Mouse (Mus musculus) embryonic facial prominence, embryonic 14.5 days (tissue): Measurements from ENCODE around the gene Xylt1. TPM values are rescaled to one million over a fixed set of nuclear protein-coding genes. Genes with fewer than 3 reads are reported as not detected.

Source experiments
- ATAC-seq: fragments of 200-750 bp; cut with Nextera tagmentation; 2 replicates; pipeline ENCODE4 v1.8.0; 2017; ENCODE audit warnings: low read depth, moderate number of reproducible peaks, moderate TSS enrichment
- DNase-seq: peaks from one replicate; pipeline ENCODE4 v3.0.0-alpha.2; 2015; ENCODE audit warnings: low spot score
- H3K27ac ChIP-seq: fragments of 300-500 bp; sonication (generic); replicated peaks from 2 replicates; pipeline ENCODE4 v1.5.1; 2014; ENCODE audit warnings: low read depth, mild to moderate bottlenecking, low read length, moderate library complexity
- H3K27me3 ChIP-seq: fragments of 300-500 bp; sonication (generic); replicated peaks from 2 replicates; pipeline ENCODE4 v1.6.1; 2014; ENCODE audit warnings: low read length; ENCODE audit not compliant: control insufficient read depth, insufficient read depth
- H3K36me3 ChIP-seq: fragments of 300-500 bp; sonication (generic); 2 replicates; pipeline ENCODE4 v1.6.1; 2014; ENCODE audit warnings: low read length, mixed read lengths; ENCODE audit not compliant: control insufficient read depth, insufficient read depth
- H3K4me1 ChIP-seq: fragments of 300-500 bp; sonication (generic); 2 replicates; pipeline ENCODE4 v1.6.1; 2014; ENCODE audit warnings: antibody characterized with exemption, low read length; ENCODE audit not compliant: control insufficient read depth, insufficient read depth
- H3K4me2 ChIP-seq: fragments of 300-500 bp; sonication (generic); 2 replicates; pipeline ENCODE4 v1.6.1; 2014; ENCODE audit warnings: low read depth, mild to moderate bottlenecking, low read length, moderate library complexity, mixed read lengths
- H3K4me3 ChIP-seq: fragments of 300-500 bp; sonication (generic); 2 replicates; pipeline ENCODE4 v1.5.1; 2014; ENCODE audit warnings: low read depth, mild to moderate bottlenecking, low read length
- H3K9ac ChIP-seq: fragments of 300-500 bp; sonication (generic); 2 replicates; pipeline ENCODE4 v1.6.1; 2014; ENCODE audit warnings: low read depth, mild to moderate bottlenecking, low read length, moderate library complexity, mixed read lengths
- H3K9me3 ChIP-seq: fragments of 300-500 bp; sonication (generic); 2 replicates; pipeline ENCODE4 v1.6.1; 2016; ENCODE audit warnings: low read length; ENCODE audit not compliant: control insufficient read depth
- WGBS: fragments of 180-500 bp; shearing (Covaris S2); extraction: QIAGEN DNeasy Blood & Tissue Kit; methylation state at CpG from one replicate; pipeline ENCODE4 v1.1.7; 2014; 5-methylcytosine and 5-hydroxymethylcytosine counted together
- polyA plus RNA-seq: library from polyadenylated mRNA; unstranded; fragments of >200 nt; fragmentation: Nextera tagmentation; extraction: Ambion mirVana; gene quantifications from 2 replicates; pipeline ENCODE4 v1.2.1, GENCODE M21; 2014

Xylt1 gene
- polyA plus RNA-seq, 1 experiment from 2014 or later: 3.0 TPM

- no peak overlapping the region for H3K9ac ChIP-seq
- WGBS: 55% methylated on average over 2 of the region's 2 CpGs
- H3K27me3 ChIP-seq: no peaks in the 10 kb centered on the region
- H3K4me2 ChIP-seq: no peak overlapping the region
- no peaks in the 10 kb centered on the region for H3K36me3 ChIP-seq
- no peak overlapping the region for H3K27ac ChIP-seq
- H3K4me3 ChIP-seq: no peak overlapping the region
- H3K9me3 ChIP-seq: no peaks in the 10 kb centered on the region
- DNase-seq (peak; percentile 25), ATAC-seq (no peak)
- H3K4me1 ChIP-seq: no peaks in the 10 kb centered on the region
Observed at GRCm38 (mm10) chr7:117452269-117452668, 71.5 kb downstream of the Xylt1 start.

- Histone ChIP-seq H3K9me3 (no peaks in the 10 kb centered on the region), H3K4me2 (no peak overlapping the region), H3K9ac (no peak overlapping the region), H3K36me3 (no peaks in the 10 kb centered on the region), H3K4me3 (no peak overlapping the region), H3K4me1 (no peaks in the 10 kb centered on the region), H3K27me3 (no peaks in the 10 kb centered on the region), H3K27ac (no peak overlapping the region)
- DNase-seq (no peak), ATAC-seq (no peak)
- 84% methylated on average over 11 of the region's 11 CpGs for WGBS
Observed at GRCm38 (mm10) chr7:117454789-117455548, 74.2 kb downstream of the Xylt1 start.

- no peaks in the 10 kb centered on the region for H3K36me3 ChIP-seq
- H3K27ac ChIP-seq: peak overlapping the region; percentile 42; the same call in 1 of the 2 replicates
- no peaks in the 10 kb centered on the region for H3K27me3 ChIP-seq
- ATAC-seq (peak; percentile 60), DNase-seq (peak; percentile 61)
- WGBS: 35% methylated on average over 7 of the region's 7 CpGs
- H3K9me3 ChIP-seq: 0 out of 2 replicates have a peak, but pooled peaks cover 7% of the 10 kb centered on the region
- H3K4me2 ChIP-seq: no peak overlapping the region
- peaks cover 11% of the 10 kb centered on the region; the same call in 1 of the 2 replicates for H3K4me1 ChIP-seq
- no peak overlapping the region for H3K9ac ChIP-seq
- no peak overlapping the region for H3K4me3 ChIP-seq
Observed at GRCm38 (mm10) chr7:117462196-117462935, 81.6 kb downstream of the Xylt1 start.

- no peak for ATAC-seq
- peak overlapping the region; percentile 35; the same call in 1 of the 2 replicates for H3K27ac ChIP-seq
- peak; percentile 86 for DNase-seq
- H3K4me2 ChIP-seq: no peak overlapping the region
- H3K9ac ChIP-seq: no peak overlapping the region
- 45% methylated on average over 4 of the region's 4 CpGs for WGBS
- peaks cover 11% of the 10 kb centered on the region; the same call in 1 of the 2 replicates for H3K4me1 ChIP-seq
- no peaks in the 10 kb centered on the region for H3K36me3 ChIP-seq
- H3K4me3 ChIP-seq: no peak overlapping the region
- H3K27me3 ChIP-seq: no peaks in the 10 kb centered on the region
- 0 out of 2 replicates have a peak, but pooled peaks cover 7% of the 10 kb centered on the region for H3K9me3 ChIP-seq
Observed at GRCm38 (mm10) chr7:117464956-117465355, 84.2 kb downstream of the Xylt1 start.

- WGBS: 91% methylated on average over 7 of the region's 7 CpGs
- H3K4me3 ChIP-seq: no peak overlapping the region
- no peak overlapping the region for H3K27ac ChIP-seq
- H3K4me2 ChIP-seq: no peak overlapping the region
- no peaks in the 10 kb centered on the region for H3K36me3 ChIP-seq
- H3K9me3 ChIP-seq: no peaks in the 10 kb centered on the region
- no peaks in the 10 kb centered on the region for H3K27me3 ChIP-seq
- DNase-seq: no peak
- no peak overlapping the region for H3K9ac ChIP-seq
- no peak for ATAC-seq
- peaks cover 11% of the 10 kb centered on the region; the same call in 1 of the 2 replicates for H3K4me1 ChIP-seq
Observed at GRCm38 (mm10) chr7:117466006-117466780, 85.4 kb downstream of the Xylt1 start.

- Histone ChIP-seq H3K9ac (no peak overlapping the region), H3K9me3 (no peaks in the 10 kb centered on the region), H3K4me3 (no peak overlapping the region), H3K27me3 (no peaks in the 10 kb centered on the region), H3K4me2 (no peak overlapping the region), H3K36me3 (no peaks in the 10 kb centered on the region), H3K27ac (no peak overlapping the region), H3K4me1 (peaks cover 20% of the 10 kb centered on the region)
- 48% methylated on average over 3 of the region's 3 CpGs for WGBS
- DNase-seq (no peak), ATAC-seq (no peak)
Observed at GRCm38 (mm10) chr7:117470243-117470802, 89.5 kb downstream of the Xylt1 start.

GRCm38 (mm10) chr7:117472055-117472780, 91.4 kb downstream of the Xylt1 start:
- no peaks in the 10 kb centered on the region for H3K27me3 ChIP-seq
- H3K4me1 ChIP-seq: peaks cover 20% of the 10 kb centered on the region
- H3K9ac ChIP-seq: no peak overlapping the region
- peak; percentile 63 for ATAC-seq
- H3K9me3 ChIP-seq: no peaks in the 10 kb centered on the region
- peak; percentile 50 for DNase-seq
- 32% methylated on average over 11 of the region's 11 CpGs for whole genome bisulfite sequencing
- no peaks in the 10 kb centered on the region for H3K36me3 ChIP-seq
- no peak overlapping the region for H3K27ac ChIP-seq
- H3K4me3 ChIP-seq: no peak overlapping the region
- H3K4me2 ChIP-seq: no peak overlapping the region
